Mouse (Mus musculus) ovary, postnatal 10 days (tissue): ENCODE measurements around the gene Basp1.

Experiments used
- DNase-seq: peaks from one replicate; pipeline ENCODE4 v3.0.0; 2022; ENCODE audit warnings: low spot score

Basp1 gene

GRCm38 (mm10) chr15:25415958-25416357, 2.4 kb upstream of the Basp1 start:
- no peak for DNase-seq

GRCm38 (mm10) chr15:25414747-25415119, 1.2 kb upstream of the Basp1 start:
- DNase-seq = peak; percentile 59

GRCm38 (mm10) chr15:25414011-25414746, 615 bp upstream of the Basp1 start:
- peak; percentile 35 for DNase-seq

GRCm38 (mm10) chr15:25412761-25413261, 753 bp downstream of the Basp1 start:
- DNase-seq = no peak

- peak; percentile 33 for DNase-seq
Observed at GRCm38 (mm10) chr15:25412171-25412641, 1.4 kb downstream of the Basp1 start.

GRCm38 (mm10) chr15:25411461-25411860, 2.1 kb downstream of the Basp1 start:
- no peak for DNase-seq

GRCm38 (mm10) chr15:25405926-25406325, 7.6 kb downstream of the Basp1 start:
- DNase-seq = no peak

- DNase-seq = no peak
Observed at GRCm38 (mm10) chr15:25403879-25404278, 9.7 kb downstream of the Basp1 start.

GRCm38 (mm10) chr15:25402001-25402400, 11.6 kb downstream of the Basp1 start:
- no peak for DNase-seq

- DNase-seq = no peak
Observed at GRCm38 (mm10) chr15:25400276-25400675, 13.3 kb downstream of the Basp1 start.

- no peak for DNase-seq
Observed at GRCm38 (mm10) chr15:25395912-25396590, 17.5 kb downstream of the Basp1 start.

GRCm38 (mm10) chr15:25392525-25393099, 21.0 kb downstream of the Basp1 start:
- DNase-seq = no peak

GRCm38 (mm10) chr15:25391210-25391609, 22.4 kb downstream of the Basp1 start:
- no peak for DNase-seq

GRCm38 (mm10) chr15:25387572-25387971, 26.0 kb downstream of the Basp1 start:
- no peak for DNase-seq

- no peak for DNase-seq
Observed at GRCm38 (mm10) chr15:25380051-25380450, 33.5 kb downstream of the Basp1 start.

- DNase-seq = no peak
Observed at GRCm38 (mm10) chr15:25378707-25379106, 34.9 kb downstream of the Basp1 start.

GRCm38 (mm10) chr15:25376914-25377313, 36.6 kb downstream of the Basp1 start:
- no peak for DNase-seq

- DNase-seq = no peak
Observed at GRCm38 (mm10) chr15:25373486-25373885, 40.1 kb downstream of the Basp1 start.

GRCm38 (mm10) chr15:25369522-25369921, 44.0 kb downstream of the Basp1 start:
- no peak for DNase-seq

GRCm38 (mm10) chr15:25365503-25365902, 48.1 kb downstream of the Basp1 start:
- no peak for DNase-seq

- DNase-seq = no peak
Observed at GRCm38 (mm10) chr15:25364819-25365463, 48.6 kb downstream of the Basp1 start.

GRCm38 (mm10) chr15:25364160-25364818, 49.3 kb downstream of the Basp1 start:
- DNase-seq = peak; percentile 16
